In genomic region chr2:137323445-137323844, GRCm38 (mm10) we compare ENCODE assay signal across 17 mouse cellular contexts.
DNase-seq lines count a peak whose midpoint lies in the region.
"Had no signal": no experiment of that assay in that cellular context is flagged by ENCODE, and none has a peak within 500 bp of the region (broad histone marks: within the 10 kb centered on the region; RNA-seq: fewer than 3 reads in every experiment).

No protein-coding gene starts in this region.

- intact Hi-C loops in heart, postnatal 25 days (cut with DNase I), result no loop called here
- intact Hi-C loops in left cerebral cortex, postnatal 4 days (cut with DNase I), result no loop called here

- DNase-seq in heart, adult 18-20 months, result peak; percentile 6 to 11
- no peak for DNase-seq in heart, postnatal 25 days (ENCODE audit: low spot score)
- peak; percentile 74 for DNase-seq in fat pad, adult 2 months (ENCODE audit: extremely low read depth, low read depth, low spot score)
- DNase-seq in gonadal fat pad, adult 2 months (ENCODE audit: low read depth), result peak; percentile 62
- peak; percentile 6 for DNase-seq in skeletal muscle tissue, adult 2 months (ENCODE audit: low read depth, low spot score)
- DNase-seq in spleen, postnatal 36 days (ENCODE audit: low spot score in 2 of 2), result no peak
- DNase-seq in neural tube, embryonic 10.5 days (ENCODE audit: extremely low spot score, low spot score), result no peak
- no peak for DNase-seq in left cerebral cortex, postnatal 4 days
- DNase-seq: adrenal gland, adult 2 months; adrenal gland, adult 8-10 months; adrenal gland, postnatal 10 days; adrenal gland, postnatal 14 days; adrenal gland, postnatal 25 days; adrenal gland, postnatal 36 days; B cell, adult 2 months; cerebellum, adult 11 months; cerebellum, adult 11-12 months had no signal

Comparison
In these comparisons a context has a peak if more than half of its experiments do, and no peak if none do; other contexts are left out.
1. DNase-seq: peak in heart, adult 18-20 months (2 of 2), fat pad, adult 2 months (single experiment), gonadal fat pad, adult 2 months (single experiment) and skeletal muscle tissue, adult 2 months (single experiment); none in heart, postnatal 25 days (single experiment), spleen, postnatal 36 days (0 of 2), neural tube, embryonic 10.5 days (single experiment) and left cerebral cortex, postnatal 4 days (single experiment).